In the genomic region with DNA sequence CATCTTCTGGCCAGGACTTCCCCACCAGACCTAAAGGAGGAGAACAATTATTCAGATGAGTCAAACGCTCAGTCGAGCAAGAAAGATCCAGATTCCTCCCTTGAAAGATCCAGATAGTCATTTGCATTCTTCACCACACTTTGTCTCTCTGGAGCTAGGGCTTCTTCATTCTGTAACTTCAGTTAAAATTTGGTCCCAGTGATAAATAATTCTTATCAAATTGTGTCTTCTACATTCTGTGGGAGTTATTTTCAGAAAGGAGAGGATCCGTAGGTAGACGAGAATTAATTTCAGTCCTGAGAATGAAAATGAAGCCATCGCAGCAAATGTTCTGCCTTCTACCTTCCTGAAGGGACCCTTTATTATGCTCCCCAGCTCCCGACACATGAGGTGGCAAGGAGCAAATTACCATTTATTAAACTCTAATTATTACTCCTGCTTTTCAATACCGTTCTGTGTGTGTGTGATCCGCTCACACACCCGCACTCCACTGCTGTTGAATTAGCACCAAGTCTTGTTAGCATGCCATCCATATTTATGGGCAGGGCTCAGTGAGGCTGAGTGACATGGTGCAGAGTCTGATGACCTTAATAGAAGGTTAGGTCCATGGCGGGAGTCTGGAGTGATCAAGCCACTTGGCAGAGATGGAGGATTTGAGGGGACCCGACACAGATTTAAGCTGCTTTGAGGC, we compare ENCODE assay signal across 24 mouse cellular contexts. TPM values are rescaled to one million over a fixed set of nuclear protein-coding genes. Genes with fewer than 3 reads are reported as not detected.
DNase-seq lines count a peak whose midpoint lies in the region; ATAC-seq and TF ChIP-seq lines count a peak whose summit lies in the region.
"Had no signal": no experiment of that assay in that cellular context is flagged by ENCODE, and none has a peak within 500 bp of the region (broad histone marks: within the 10 kb centered on the region; RNA-seq: fewer than 3 reads in every experiment).

No protein-coding gene starts in this region.

- no peaks in the 10 kb centered on the region for H3K9me3 ChIP-seq in CH12.LX (replicated peaks; ENCODE audit: low read length)
- no peaks in the 10 kb centered on the region for H3K9me3 ChIP-seq in forebrain, embryonic 11.5 days (ENCODE audit: control insufficient read depth, low read length)
- no peaks in the 10 kb centered on the region for H3K9me3 ChIP-seq in forebrain, postnatal 0 days (ENCODE audit: low read length)
- H3K9me3 ChIP-seq: embryonic facial prominence, embryonic 12.5 days; heart, embryonic 15.5 days; hindbrain, embryonic 13.5 days; limb, embryonic 13.5 days; liver, embryonic 12.5 days had no signal

- peak overlapping the region; percentile 44; the same call in 1 of the 2 replicates for H3K27ac ChIP-seq in left cerebral cortex, adult 2 months
- no peak overlapping the region for H3K27ac ChIP-seq in CH12.LX (ENCODE audit: insufficient read depth, low read depth)
- peak overlapping the region; percentile 27; the same call in 1 of the 2 replicates for H3K27ac ChIP-seq in forebrain, embryonic 11.5 days (ENCODE audit: low read depth, low read length)
- H3K27ac ChIP-seq in forebrain, postnatal 0 days (ENCODE audit: low read depth, low read length) = peak overlapping the region; percentile 66
- H3K27ac ChIP-seq: embryonic facial prominence, embryonic 12.5 days; gastrocnemius, adult 2 months; heart, embryonic 15.5 days; hindbrain, embryonic 13.5 days; limb, embryonic 13.5 days; liver, embryonic 12.5 days had no signal

- ATAC-seq in forebrain, embryonic 11.5 days (replicated peaks; ENCODE audit: low FRiP score) = no peak
- peak; percentile 39; the same call in 1 of the 2 replicates for ATAC-seq in forebrain, postnatal 0 days
- ATAC-seq: liver, embryonic 12.5 days had no signal

- in situ Hi-C loops in CH12.LX (cut with MboI; ENCODE audit: low pct_ligation_motif_present, low pct_unique_long_range_greater_than_20kb, low sequenced_read_pairs) = no loop called here

- peaks cover 4 to 31% of the 10 kb centered on the region in 2 experiments; a peak in 3 of 4 replicates for H3K4me1 ChIP-seq in CH12.LX (ENCODE audit: control insufficient read depth in 1 of 2, insufficient read depth in 2 of 2)
- H3K4me1 ChIP-seq in forebrain, embryonic 11.5 days (replicated peaks; ENCODE audit: control insufficient read depth, insufficient read depth, low read length) = peaks cover 19% of the 10 kb centered on the region
- peaks cover 12% of the 10 kb centered on the region; the same call in 1 of the 2 replicates for H3K4me1 ChIP-seq in forebrain, postnatal 0 days (ENCODE audit: insufficient read depth)
- H3K4me1 ChIP-seq: embryonic facial prominence, embryonic 12.5 days had no signal

- 69% methylated on average over 11 of the region's 11 CpGs for WGBS in forebrain, embryonic 11.5 days
- 25% methylated on average over 11 of the region's 11 CpGs for WGBS in forebrain, postnatal 0 days

- peaks cover 9% of the 10 kb centered on the region for H3K27me3 ChIP-seq in CH12.LX (replicated peaks)
- H3K27me3 ChIP-seq in forebrain, embryonic 11.5 days (ENCODE audit: control insufficient read depth, insufficient read depth, low read length) = no peaks in the 10 kb centered on the region
- no peaks in the 10 kb centered on the region for H3K27me3 ChIP-seq in forebrain, postnatal 0 days (ENCODE audit: insufficient read depth, low read length)
- H3K27me3 ChIP-seq: embryonic facial prominence, embryonic 12.5 days; heart, embryonic 15.5 days; limb, embryonic 13.5 days; liver, embryonic 12.5 days had no signal

- H3K4me3 ChIP-seq in left cerebral cortex, adult 2 months = no peak overlapping the region
- no peak overlapping the region for H3K4me3 ChIP-seq in CH12.LX (replicated peaks in 1 of 3; ENCODE audit: low read depth in 2 of 3, low read length in 2 of 3, poor library complexity in 1 of 3)
- H3K4me3 ChIP-seq in forebrain, embryonic 11.5 days (ENCODE audit: low read depth, low read length) = no peak overlapping the region
- no peak overlapping the region for H3K4me3 ChIP-seq in forebrain, postnatal 0 days (ENCODE audit: low read depth, low read length)
- H3K4me3 ChIP-seq: embryonic facial prominence, embryonic 12.5 days; gastrocnemius, adult 2 months; heart, embryonic 15.5 days; hindbrain, embryonic 13.5 days; limb, embryonic 13.5 days; liver, embryonic 12.5 days had no signal

- no peak for TF ChIP-seq RAD21 in CH12.LX (IDR thresholded peaks at IDR 0.05; ENCODE audit: low read depth, low read length)

- no peak for TF ChIP-seq POLR2A in CH12.LX (IDR thresholded peaks at IDR 0.05; ENCODE audit: low read depth, low read length)

- DNase-seq in left cerebral cortex, adult 2 months (ENCODE audit: extremely low spot score in 1 of 2, low spot score in 2 of 2) = no peak
- DNase-seq in left cerebral cortex, postnatal 10 days (ENCODE audit: extremely low spot score in 1 of 2, low spot score in 2 of 2) = no peak
- DNase-seq in CH12.LX (ENCODE audit: extremely low read depth) = peak; percentile 45
- DNase-seq in forebrain, embryonic 11.5 days (ENCODE audit: low spot score) = no peak
- peak; percentile 23 for DNase-seq in forebrain, postnatal 0 days
- no peak for DNase-seq in lung, postnatal 25 days (ENCODE audit: low spot score)
- no peak for DNase-seq in urinary bladder, adult 18-20 months (ENCODE audit: low spot score in 2 of 2)
- DNase-seq: adrenal gland, postnatal 25 days; cerebellum, adult 11 months; cerebellum, postnatal 14 days; gastrocnemius, adult 2 months; heart, postnatal 36 days; kidney, adult 18-20 months; kidney, postnatal 4 days; lung, adult 18-20 months; lung, postnatal 10 days; right cerebral cortex, adult 18-20 months; right cerebral cortex, postnatal 4 days; thymus, postnatal 14 days had no signal

- dilution Hi-C loops in CH12.LX (cut with MboI; ENCODE audit: extremely low pct_ligation_motif_present, extremely low pct_unique_long_range_greater_than_20kb, low sequenced_read_pairs) = no loop called here

- H3K9ac ChIP-seq in CH12.LX (ENCODE audit: insufficient read depth, low read depth) = no peak overlapping the region
- no peak overlapping the region for H3K9ac ChIP-seq in forebrain, embryonic 11.5 days (ENCODE audit: low read length)
- no peak overlapping the region for H3K9ac ChIP-seq in forebrain, postnatal 0 days
- H3K9ac ChIP-seq: embryonic facial prominence, embryonic 12.5 days; heart, embryonic 15.5 days; hindbrain, embryonic 13.5 days; limb, embryonic 13.5 days; liver, embryonic 12.5 days had no signal

- TF ChIP-seq CTCF in left cerebral cortex, adult 2 months (IDR thresholded peaks at IDR 0.05) = no peak
- TF ChIP-seq CTCF in CH12.LX (conservative IDR thresholded peaks at IDR 0.05 in 1 of 2, IDR thresholded peaks at IDR 0.05 in 1 of 2; ENCODE audit: low read depth in 2 of 2, low read length in 2 of 2) = no peak
- TF ChIP-seq CTCF in forebrain, postnatal 0 days (IDR thresholded peaks at IDR 0.05; ENCODE audit: low read depth) = no peak

- no peaks in the 10 kb centered on the region for H3K79me2 ChIP-seq in CH12.LX (replicated peaks; ENCODE audit: control insufficient read depth, extremely low read depth, insufficient read depth, poor library complexity, severe bottlenecking)

- H3K36me3 ChIP-seq in CH12.LX (replicated peaks in 1 of 2; ENCODE audit: control insufficient read depth in 1 of 2, insufficient read depth in 1 of 2, low read length in 1 of 2) = no peaks in the 10 kb centered on the region
- no peaks in the 10 kb centered on the region for H3K36me3 ChIP-seq in forebrain, embryonic 11.5 days (ENCODE audit: control insufficient read depth, insufficient read depth, low read length)
- H3K36me3 ChIP-seq in forebrain, postnatal 0 days (ENCODE audit: insufficient read depth) = no peaks in the 10 kb centered on the region
- H3K36me3 ChIP-seq: embryonic facial prominence, embryonic 12.5 days; heart, embryonic 15.5 days; hindbrain, embryonic 13.5 days; limb, embryonic 13.5 days; liver, embryonic 12.5 days had no signal

- peak overlapping the region; percentile 14 for H3K4me2 ChIP-seq in CH12.LX (ENCODE audit: insufficient read depth, low read depth, poor library complexity, severe bottlenecking)
- no peak overlapping the region for H3K4me2 ChIP-seq in forebrain, embryonic 11.5 days (ENCODE audit: low read depth, low read length, severe bottlenecking)
- no peak overlapping the region for H3K4me2 ChIP-seq in forebrain, postnatal 0 days (ENCODE audit: low read depth)
- H3K4me2 ChIP-seq: embryonic facial prominence, embryonic 12.5 days; heart, embryonic 15.5 days; hindbrain, embryonic 13.5 days; limb, embryonic 13.5 days; liver, embryonic 12.5 days had no signal

- intact Hi-C loops in left cerebral cortex, adult 2 months (cut with DNase I) = loop anchor here (5.0 kb wide), 1 partner anchor 32 kb away; no protein-coding TSS in a partner anchor
- intact Hi-C loops in left cerebral cortex, postnatal 10 days (cut with DNase I) = no loop called here

- no peak for TF ChIP-seq EP300 in CH12.LX (IDR thresholded peaks at IDR 0.05; ENCODE audit: low read length)

TF ChIP-seq in CH12.LX, 34 proteins besides CTCF, POLR2A, EP300 and RAD21:
- TF ChIP-seq RCOR1 (conservative IDR thresholded peaks at IDR 0.05; ENCODE audit: low read depth, low read length) (no peak), IRF4 (IDR thresholded peaks at IDR 0.05; ENCODE audit: low read depth, low read length) (0 out of 2 replicates have a peak, but pooled peaks have one; percentile 7), JUND (conservative IDR thresholded peaks at IDR 0.05; ENCODE audit: low read depth, low read length) (no peak)
TF ChIP-seq in CH12.LX: peak in this region for 1.

RNA-seq across cellular contexts. Expression of a gene that starts 36.9 kb away (rescaled TPM):
- total RNA-seq in left cerebral cortex, adult 2 months (2021) = 10 to 100 TPM; 22.6 to 26.1 TPM
- total RNA-seq in left cerebral cortex, postnatal 10 days (2021) = 10 to 100 TPM; 30.2 to 32.4 TPM
- total RNA-seq in CH12.LX (2012; rRNA removed) (34.9 and 35.3 TPM in 2 replicates), CH12.LX (2014; rRNA removed) (22.0 and 28.0 TPM in 2 replicates)
- polyA plus RNA-seq in CH12.LX (2012; ENCODE audit: insufficient read length, low read depth) = 36.2 and 49.4 TPM in 2 replicates
- polyA plus RNA-seq in forebrain, embryonic 11.5 days (2014; fragmentation: Nextera tagmentation; extraction: Ambion mirVana) = 18.6 and 23.4 TPM in 2 replicates
- 24.4 and 40.2 TPM in 2 replicates for total RNA-seq in forebrain, postnatal 0 days (2014; rRNA removed)
- polyA plus RNA-seq in forebrain, postnatal 0 days (2015; fragmentation: Nextera tagmentation; extraction: Ambion mirVana) = 37.8 and 41.5 TPM in 2 replicates

RNA-seq across cellular contexts. Expression of a gene that starts 38.0 kb away (rescaled TPM):
- 10 to 100 TPM; 16.1 to 20.1 TPM for total RNA-seq in left cerebral cortex, adult 2 months (2021)
- 10 to 100 TPM; 18.2 to 19.0 TPM for total RNA-seq in left cerebral cortex, postnatal 10 days (2021)
- total RNA-seq in CH12.LX (2012; rRNA removed) = 55.2 and 55.5 TPM in 2 replicates
- total RNA-seq in CH12.LX (2014; rRNA removed) = 56.9 and 63.5 TPM in 2 replicates
- 37.7 and 47.7 TPM in 2 replicates for polyA plus RNA-seq in CH12.LX (2012; ENCODE audit: insufficient read length, low read depth)
- polyA plus RNA-seq in forebrain, embryonic 11.5 days (2014; fragmentation: Nextera tagmentation; extraction: Ambion mirVana) = 35.9 and 43.4 TPM in 2 replicates
- total RNA-seq in forebrain, postnatal 0 days (2014; rRNA removed) = 28.3 and 30.7 TPM in 2 replicates
- polyA plus RNA-seq in forebrain, postnatal 0 days (2015; fragmentation: Nextera tagmentation; extraction: Ambion mirVana) = 31.8 and 33.1 TPM in 2 replicates

Comparison
In these comparisons a context has a peak if more than half of its experiments do, and no peak if none do; other contexts are left out.
1. DNase-seq: peak in CH12.LX (single experiment) and forebrain, postnatal 0 days (single experiment); none in left cerebral cortex, adult 2 months (0 of 2), left cerebral cortex, postnatal 10 days (0 of 2), forebrain, embryonic 11.5 days (single experiment), lung, postnatal 25 days (single experiment) and urinary bladder, adult 18-20 months (0 of 2).